Comparison of ENCODE assay signal across 12 mouse cellular contexts in the genomic region with DNA sequence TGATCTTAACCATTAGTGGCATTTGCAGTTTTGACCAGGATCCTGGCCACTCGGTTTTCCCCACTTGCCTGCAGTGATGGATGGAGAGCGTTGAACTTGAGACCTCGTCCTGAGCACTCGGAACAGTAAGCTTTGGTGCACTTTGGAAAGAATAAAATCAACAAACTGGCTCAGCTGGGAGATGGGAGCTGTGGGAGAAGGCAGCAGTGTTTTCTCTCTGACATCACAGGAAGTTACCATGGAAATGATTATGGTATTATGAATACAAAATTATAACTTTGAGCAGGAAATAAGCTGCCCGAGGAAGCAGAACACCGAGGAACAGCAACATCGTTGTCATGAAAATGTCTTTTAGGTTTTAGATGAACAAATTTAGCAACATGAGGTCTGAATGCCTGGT.
A peak's percentile ranks its signal among the peaks of the same experiment; 100 is the strongest.
DNase-seq lines count a peak whose midpoint lies in the region; ATAC-seq and TF ChIP-seq lines count a peak whose summit lies in the region.
"Had no signal": no experiment of that assay in that cellular context is flagged by ENCODE, and none has a peak within 500 bp of the region (broad histone marks: within the 10 kb centered on the region; RNA-seq: fewer than 3 reads in every experiment).

No protein-coding gene starts in this region.

- DNase-seq in heart, adult 2 months = no peak
- DNase-seq in heart, adult 18-20 months = no peak
- DNase-seq in limb, embryonic 10.5 days (ENCODE audit: low spot score) = no peak
- DNase-seq in brain, adult 2 months (ENCODE audit: low read depth, low spot score) = peak; percentile 31
- no peak for DNase-seq in cerebellum, postnatal 4 days (ENCODE audit: low spot score in 2 of 2)
- DNase-seq in cerebellum, adult 8-10 months = no peak
- DNase-seq: kidney, adult 11 months; liver, postnatal 0 days had no signal

- H3K9ac ChIP-seq in heart, adult 2 months (ENCODE audit: low read depth, low read length) = no peak overlapping the region
- H3K9ac ChIP-seq in limb, embryonic 12.5 days (replicated peaks) = no peak overlapping the region
- no peak overlapping the region for H3K9ac ChIP-seq in limb, embryonic 13.5 days
- H3K9ac ChIP-seq: liver, postnatal 0 days; neural tube, embryonic 12.5 days had no signal

- H3K27me3 ChIP-seq in heart, adult 2 months (ENCODE audit: control insufficient read depth, insufficient read depth, low read length) = no peaks in the 10 kb centered on the region
- H3K27me3 ChIP-seq in limb, embryonic 12.5 days = no peaks in the 10 kb centered on the region
- H3K27me3 ChIP-seq in limb, embryonic 10.5 days (ENCODE audit: low read depth, poor library complexity, severe bottlenecking) = no peaks in the 10 kb centered on the region
- no peaks in the 10 kb centered on the region for H3K27me3 ChIP-seq in limb, embryonic 13.5 days
- H3K27me3 ChIP-seq: CH12.LX; neural tube, embryonic 12.5 days had no signal

- no peak for TF ChIP-seq POLR2A in heart, adult 2 months (IDR thresholded peaks at IDR 0.05; ENCODE audit: insufficient read depth, low read depth, low read length)

- TF ChIP-seq CTCF in heart, adult 2 months (IDR thresholded peaks at IDR 0.05) = no peak

- TF ChIP-seq EP300 in heart, adult 2 months (IDR thresholded peaks at IDR 0.05; ENCODE audit: insufficient read depth, low read depth, low read length) = no peak

- H3K79me2 ChIP-seq in heart, adult 2 months (replicated peaks; ENCODE audit: control insufficient read depth, insufficient read depth, low read length) = peaks cover 5% of the 10 kb centered on the region

- no peak overlapping the region; the same call in 1 of the 2 replicates for H3K4me3 ChIP-seq in heart, adult 2 months
- H3K4me3 ChIP-seq in limb, embryonic 12.5 days (replicated peaks) = no peak overlapping the region
- H3K4me3 ChIP-seq in limb, embryonic 10.5 days = no peak overlapping the region
- H3K4me3 ChIP-seq in limb, embryonic 13.5 days = no peak overlapping the region
- H3K4me3 ChIP-seq: neural tube, embryonic 12.5 days had no signal

- peak overlapping the region; percentile 39 for H3K27ac ChIP-seq in heart, adult 2 months
- peak overlapping the region; percentile 59 for H3K27ac ChIP-seq in limb, embryonic 12.5 days
- no peak overlapping the region for H3K27ac ChIP-seq in limb, embryonic 10.5 days
- H3K27ac ChIP-seq in limb, embryonic 13.5 days = peak overlapping the region; percentile 69
- H3K27ac ChIP-seq: neural tube, embryonic 12.5 days had no signal

- peaks cover 7% of the 10 kb centered on the region for H3K4me1 ChIP-seq in heart, adult 2 months (ENCODE audit: control insufficient read depth, insufficient read depth, low read length)
- peaks cover 59% of the 10 kb centered on the region for H3K4me1 ChIP-seq in limb, embryonic 12.5 days (replicated peaks)
- peaks cover 49% of the 10 kb centered on the region for H3K4me1 ChIP-seq in limb, embryonic 10.5 days
- H3K4me1 ChIP-seq in limb, embryonic 13.5 days = peaks cover 60% of the 10 kb centered on the region

- no peak overlapping the region for H3K4me2 ChIP-seq in limb, embryonic 12.5 days
- H3K4me2 ChIP-seq in limb, embryonic 13.5 days (replicated peaks) = peak overlapping the region; percentile 16
- H3K4me2 ChIP-seq: neural tube, embryonic 12.5 days had no signal

- intact Hi-C loops in heart, adult 2 months (cut with DNase I) = loop anchor here (5.0 kb wide), 1 partner anchor 36 kb away; no protein-coding TSS in a partner anchor

- WGBS in heart, adult 2 months = 41% methylated on average over 7 of the region's 7 CpGs
- 55% methylated on average over 7 of the region's 7 CpGs for WGBS in limb, embryonic 12.5 days
- WGBS in limb, embryonic 10.5 days = 65% methylated on average over 7 of the region's 7 CpGs
- 46% methylated on average over 7 of the region's 7 CpGs for WGBS in limb, embryonic 13.5 days

- no peaks in the 10 kb centered on the region for H3K9me3 ChIP-seq in limb, embryonic 12.5 days
- no peaks in the 10 kb centered on the region for H3K9me3 ChIP-seq in limb, embryonic 10.5 days (replicated peaks)
- H3K9me3 ChIP-seq in limb, embryonic 13.5 days = no peaks in the 10 kb centered on the region
- H3K9me3 ChIP-seq: neural tube, embryonic 12.5 days had no signal

- H3K36me3 ChIP-seq in heart, adult 2 months (ENCODE audit: control insufficient read depth, insufficient read depth, low read length) = peaks cover 2% of the 10 kb centered on the region
- H3K36me3 ChIP-seq in limb, embryonic 12.5 days = no peaks in the 10 kb centered on the region
- H3K36me3 ChIP-seq in limb, embryonic 10.5 days = 0 out of 2 replicates have a peak, but pooled peaks cover 2% of the 10 kb centered on the region
- H3K36me3 ChIP-seq in limb, embryonic 13.5 days = no peaks in the 10 kb centered on the region
- H3K36me3 ChIP-seq: neural tube, embryonic 12.5 days had no signal

- ATAC-seq in limb, embryonic 12.5 days (ENCODE audit: insufficient number of reproducible peaks, insufficient read depth, low FRiP score, low TSS enrichment, low read depth) = no peak
- ATAC-seq in limb, embryonic 13.5 days (ENCODE audit: low FRiP score, low read depth) = no peak
- ATAC-seq: liver, postnatal 0 days had no signal
